Mouse (Mus musculus) forebrain, embryonic 11.5 days (tissue): Measurements from ENCODE around the gene Pex26. TPM values are rescaled to one million over a fixed set of nuclear protein-coding genes. Genes with fewer than 3 reads are reported as not detected.

Experiments
- ATAC-seq: fragments of 200-750 bp; cut with Nextera tagmentation; replicated peaks from 2 replicates; pipeline ENCODE4 v1.8.0; 2017; ENCODE audit warnings: moderate TSS enrichment; ENCODE audit not compliant: low FRiP score
- DNase-seq: peaks from one replicate; pipeline ENCODE4 v3.0.0-alpha.2; 2017; ENCODE audit warnings: low spot score
- H3K27ac ChIP-seq: fragments of 300-500 bp; sonication (generic); 2 replicates; pipeline ENCODE4 v1.5.1; 2014; ENCODE audit warnings: low read depth, low read length
- H3K27me3 ChIP-seq: fragments of 300-500 bp; sonication (generic); 2 replicates; pipeline ENCODE4 v1.6.1; 2014; ENCODE audit warnings: mild to moderate bottlenecking, low read length, mixed read lengths; ENCODE audit not compliant: control insufficient read depth, insufficient read depth
- H3K36me3 ChIP-seq: fragments of 300-500 bp; sonication (generic); 2 replicates; pipeline ENCODE4 v1.6.1; 2014; ENCODE audit warnings: mild to moderate bottlenecking, low read length, moderate library complexity, mixed read lengths; ENCODE audit not compliant: control insufficient read depth, insufficient read depth
- H3K4me1 ChIP-seq: fragments of 300-500 bp; sonication (generic); replicated peaks from 2 replicates; pipeline ENCODE4 v1.6.1; 2014; ENCODE audit warnings: low read length, mixed read lengths; ENCODE audit not compliant: control insufficient read depth, insufficient read depth
- H3K4me2 ChIP-seq: fragments of 300-500 bp; sonication (generic); 2 replicates; pipeline ENCODE4 v1.6.1; 2014; ENCODE audit warnings: low read depth, mild to moderate bottlenecking, low read length, moderate library complexity, mixed read lengths; ENCODE audit not compliant: severe bottlenecking
- H3K4me3 ChIP-seq: fragments of 300-500 bp; sonication (generic); 2 replicates; pipeline ENCODE4 v1.5.1; 2014; ENCODE audit warnings: low read depth, low read length
- H3K9ac ChIP-seq: fragments of 300-500 bp; sonication (generic); 2 replicates; pipeline ENCODE4 v1.6.1; 2014; ENCODE audit warnings: low read length
- H3K9me3 ChIP-seq: fragments of 300-500 bp; sonication (generic); 2 replicates; pipeline ENCODE4 v1.6.1; 2016; ENCODE audit warnings: low read length, mixed read lengths; ENCODE audit not compliant: control insufficient read depth
- WGBS: fragments of 180-500 bp; shearing (Covaris S2); extraction: QIAGEN DNeasy Blood & Tissue Kit; methylation state at CpG from one replicate; pipeline ENCODE4 v1.1.7; 2014; 5-methylcytosine and 5-hydroxymethylcytosine counted together
- polyA plus RNA-seq: library from polyadenylated mRNA; unstranded; fragments of >200 nt; fragmentation: Nextera tagmentation; extraction: Ambion mirVana; gene quantifications from 2 replicates; pipeline ENCODE4 v1.2.1, GENCODE M21; 2014

Gene Pex26
- polyA plus RNA-seq, 1 experiment from 2014 or later = 8.7 TPM

- H3K27ac ChIP-seq = no peak overlapping the region
- no peak overlapping the region for H3K9ac ChIP-seq
- 91% methylated on average over 16 of the region's 16 CpGs for WGBS
- H3K36me3 ChIP-seq = no peaks in the 10 kb centered on the region
- no peak overlapping the region for H3K4me3 ChIP-seq
- H3K4me2 ChIP-seq = no peak overlapping the region
- peaks cover 4% of the 10 kb centered on the region; the same call in 1 of the 2 replicates for H3K9me3 ChIP-seq
- ATAC-seq = no peak
- no peaks in the 10 kb centered on the region for H3K4me1 ChIP-seq
- DNase-seq = no peak
- no peaks in the 10 kb centered on the region for H3K27me3 ChIP-seq
Measured at GRCm38 (mm10) chr6:121154451-121155300, 28.8 kb upstream of the Pex26 start.

GRCm38 (mm10) chr6:121156030-121156429, 27.4 kb upstream of the Pex26 start:
- WGBS = 85% methylated on average over 2 of the region's 2 CpGs
- no peak overlapping the region for H3K4me2 ChIP-seq
- H3K27ac ChIP-seq = no peak overlapping the region
- no peak for DNase-seq
- no peaks in the 10 kb centered on the region for H3K4me1 ChIP-seq
- H3K9me3 ChIP-seq = no peaks in the 10 kb centered on the region
- no peak overlapping the region for H3K9ac ChIP-seq
- ATAC-seq = no peak
- no peaks in the 10 kb centered on the region for H3K27me3 ChIP-seq
- H3K36me3 ChIP-seq = no peaks in the 10 kb centered on the region
- no peak overlapping the region for H3K4me3 ChIP-seq

GRCm38 (mm10) chr6:121159616-121160015, 23.9 kb upstream of the Pex26 start:
- Histone ChIP-seq H3K27me3 (no peaks in the 10 kb centered on the region), H3K9ac (no peak overlapping the region), H3K9me3 (no peaks in the 10 kb centered on the region), H3K27ac (no peak overlapping the region), H3K4me3 (no peak overlapping the region), H3K4me1 (no peaks in the 10 kb centered on the region), H3K4me2 (no peak overlapping the region), H3K36me3 (no peaks in the 10 kb centered on the region)
- ATAC-seq = no peak
- no peak for DNase-seq
- 96% methylated on average over 5 of the region's 5 CpGs for WGBS

- no peaks in the 10 kb centered on the region for H3K4me1 ChIP-seq
- H3K36me3 ChIP-seq = no peaks in the 10 kb centered on the region
- no peak overlapping the region for H3K27ac ChIP-seq
- no peaks in the 10 kb centered on the region for H3K9me3 ChIP-seq
- H3K4me3 ChIP-seq = no peak overlapping the region
- ATAC-seq (no peak), DNase-seq (no peak)
- 76% methylated on average over 6 of the region's 6 CpGs for WGBS
- no peaks in the 10 kb centered on the region for H3K27me3 ChIP-seq
- no peak overlapping the region for H3K4me2 ChIP-seq
- no peak overlapping the region for H3K9ac ChIP-seq
Measured at GRCm38 (mm10) chr6:121160126-121160525, 23.3 kb upstream of the Pex26 start.

GRCm38 (mm10) chr6:121162616-121163015, 20.9 kb upstream of the Pex26 start:
- H3K36me3 ChIP-seq = no peaks in the 10 kb centered on the region
- WGBS = 91% methylated on average over 12 of the region's 12 CpGs
- DNase-seq (no peak), ATAC-seq (no peak)
- no peak overlapping the region for H3K4me2 ChIP-seq
- no peaks in the 10 kb centered on the region for H3K27me3 ChIP-seq
- no peaks in the 10 kb centered on the region for H3K9me3 ChIP-seq
- H3K4me1 ChIP-seq = peaks cover 3% of the 10 kb centered on the region; the same call in 1 of the 2 replicates
- no peak overlapping the region for H3K27ac ChIP-seq
- H3K9ac ChIP-seq = no peak overlapping the region
- no peak overlapping the region for H3K4me3 ChIP-seq

GRCm38 (mm10) chr6:121166098-121166552, 17.3 kb upstream of the Pex26 start:
- 51% methylated on average over 10 of the region's 10 CpGs for WGBS
- no peaks in the 10 kb centered on the region for H3K9me3 ChIP-seq
- H3K36me3 ChIP-seq = no peaks in the 10 kb centered on the region
- no peak overlapping the region for H3K9ac ChIP-seq
- H3K4me2 ChIP-seq = no peak overlapping the region
- H3K27ac ChIP-seq = no peak overlapping the region
- H3K4me1 ChIP-seq = peaks cover 3% of the 10 kb centered on the region; the same call in 1 of the 2 replicates
- no peaks in the 10 kb centered on the region for H3K27me3 ChIP-seq
- no peak overlapping the region for H3K4me3 ChIP-seq
- DNase-seq (no peak), ATAC-seq (no peak)

- peaks cover 3% of the 10 kb centered on the region; the same call in 1 of the 2 replicates for H3K4me1 ChIP-seq
- no peak for DNase-seq
- H3K9me3 ChIP-seq = no peaks in the 10 kb centered on the region
- 71% methylated on average over 7 of the region's 7 CpGs for WGBS
- H3K36me3 ChIP-seq = no peaks in the 10 kb centered on the region
- no peak overlapping the region for H3K4me3 ChIP-seq
- no peak overlapping the region for H3K9ac ChIP-seq
- H3K27ac ChIP-seq = no peak overlapping the region
- no peak for ATAC-seq
- no peaks in the 10 kb centered on the region for H3K27me3 ChIP-seq
- no peak overlapping the region for H3K4me2 ChIP-seq
Measured at GRCm38 (mm10) chr6:121167381-121167975, 16.0 kb upstream of the Pex26 start.

GRCm38 (mm10) chr6:121171102-121171501, 12.4 kb upstream of the Pex26 start:
- Histone ChIP-seq H3K36me3 (no peaks in the 10 kb centered on the region), H3K9ac (no peak overlapping the region), H3K9me3 (no peaks in the 10 kb centered on the region), H3K4me2 (no peak overlapping the region), H3K4me1 (peaks cover under 1% of the 10 kb centered on the region; the same call in 1 of the 2 replicates), H3K4me3 (no peak overlapping the region), H3K27me3 (no peaks in the 10 kb centered on the region), H3K27ac (no peak overlapping the region)
- 86% methylated on average over 6 of the region's 6 CpGs for WGBS
- no peak for ATAC-seq
- no peak for DNase-seq
